Mouse (Mus musculus) liver, embryonic 14.5 days (tissue): ENCODE results near the gene Cyp2d40. TPM values are rescaled to one million over a fixed set of nuclear protein-coding genes. Genes with fewer than 3 reads are reported as not detected.

Source experiments
- ATAC-seq: fragments of 200-750 bp; cut with Nextera tagmentation; 2 replicates; pipeline ENCODE4 v1.8.0; 2017; ENCODE audit warnings: moderate number of reproducible peaks, mild to moderate bottlenecking, moderate library complexity; ENCODE audit not compliant: insufficient read depth
- DNase-seq, 3 experiments: peaks; one replicate each; pipeline ENCODE4 v3.0.0-alpha.2; 2012 to 2013; ENCODE audit warnings: low read depth in 3 of 3, low spot score in 3 of 3
- H3K27ac ChIP-seq: fragments of 300-500 bp; sonication (generic); 2 replicates; pipeline ENCODE4 v1.5.1; 2014; ENCODE audit warnings: moderate library complexity, mild to moderate bottlenecking, control low read depth, inconsistent platforms
- H3K27me3 ChIP-seq: fragments of 300-500 bp; sonication (generic); 2 replicates; pipeline ENCODE4 v1.6.1; 2014; ENCODE audit warnings: mild to moderate bottlenecking, low read length, moderate library complexity; ENCODE audit not compliant: control insufficient read depth, insufficient read depth
- H3K36me3 ChIP-seq: fragments of 300-500 bp; sonication (generic); replicated peaks from 2 replicates; pipeline ENCODE4 v1.6.1; 2014; ENCODE audit warnings: low read depth; ENCODE audit not compliant: control insufficient read depth, insufficient read depth
- H3K4me1 ChIP-seq, 2 experiments: fragments of 200-500 bp in 1 of 2; fragments of 300-500 bp in 1 of 2; sonication (generic) in 1 of 2; replicated peaks; 2 replicates each; pipeline ENCODE4 v1.6.1; 2012 to 2014; ENCODE audit warnings: antibody characterized with exemption in 1 of 2, inconsistent platforms in 1 of 2, low read length in 1 of 2; ENCODE audit not compliant: control insufficient read depth in 2 of 2, insufficient read depth in 2 of 2
- H3K4me2 ChIP-seq: fragments of 300-500 bp; sonication (generic); 2 replicates; pipeline ENCODE4 v1.6.1; 2014; ENCODE audit warnings: low read depth, mild to moderate bottlenecking, control low read depth, moderate library complexity
- H3K4me3 ChIP-seq, 2 experiments: fragments of 200-500 bp in 1 of 2; fragments of 300-500 bp in 1 of 2; sonication (generic) in 1 of 2; 2 replicates each; pipeline ENCODE4 v1.5.1; 2012 to 2014; ENCODE audit warnings: low read depth in 2 of 2, low read length in 2 of 2, mild to moderate bottlenecking in 2 of 2, control low read depth in 1 of 2, inconsistent platforms in 1 of 2, moderate library complexity in 1 of 2; ENCODE audit not compliant: insufficient read depth in 1 of 2
- H3K9ac ChIP-seq: fragments of 300-500 bp; sonication (generic); replicated peaks from 2 replicates; pipeline ENCODE4 v1.6.1; 2014; ENCODE audit warnings: mild to moderate bottlenecking, control low read depth, moderate library complexity
- H3K9me3 ChIP-seq: fragments of 300-500 bp; sonication (generic); 2 replicates; pipeline ENCODE4 v1.6.1; 2016; ENCODE audit warnings: low read length, mixed read lengths; ENCODE audit not compliant: control insufficient read depth
- CTCF ChIP-seq: IDR thresholded peaks from 2 replicates; pipeline ENCODE4 v1.5.1; 2016; ENCODE audit warnings: antibody characterized with exemption, low read depth, control low read depth
- EP300 ChIP-seq: IDR thresholded peaks from 2 replicates; pipeline ENCODE4 v1.6.1; 2016; ENCODE audit warnings: antibody characterized with exemption, low read depth
- WGBS: fragments of 180-500 bp; shearing (Covaris S2); extraction: QIAGEN DNeasy Blood & Tissue Kit; methylation state at CpG from one replicate; pipeline ENCODE4 v1.1.7; 2014; ENCODE audit not compliant: insufficient replicate concordance; 5-methylcytosine and 5-hydroxymethylcytosine counted together
- polyA plus RNA-seq, 2 experiments: library from polyadenylated mRNA; depleted of rRNA in 1 of 2; stranded (reverse) in 1 of 2; unstranded in 1 of 2; fragments of >200 nt; fragmentation: Nextera tagmentation in 1 of 2; extraction: Ambion mirVana in 1 of 2; gene quantifications; 2 replicates each; pipeline versions ENCODE4 v1.2.1 to v1.2.3; 2012 to 2014

Cyp2d40 gene
- polyA plus RNA-seq, 2 experiments = 0.06 to 0.28 TPM

DNA sequence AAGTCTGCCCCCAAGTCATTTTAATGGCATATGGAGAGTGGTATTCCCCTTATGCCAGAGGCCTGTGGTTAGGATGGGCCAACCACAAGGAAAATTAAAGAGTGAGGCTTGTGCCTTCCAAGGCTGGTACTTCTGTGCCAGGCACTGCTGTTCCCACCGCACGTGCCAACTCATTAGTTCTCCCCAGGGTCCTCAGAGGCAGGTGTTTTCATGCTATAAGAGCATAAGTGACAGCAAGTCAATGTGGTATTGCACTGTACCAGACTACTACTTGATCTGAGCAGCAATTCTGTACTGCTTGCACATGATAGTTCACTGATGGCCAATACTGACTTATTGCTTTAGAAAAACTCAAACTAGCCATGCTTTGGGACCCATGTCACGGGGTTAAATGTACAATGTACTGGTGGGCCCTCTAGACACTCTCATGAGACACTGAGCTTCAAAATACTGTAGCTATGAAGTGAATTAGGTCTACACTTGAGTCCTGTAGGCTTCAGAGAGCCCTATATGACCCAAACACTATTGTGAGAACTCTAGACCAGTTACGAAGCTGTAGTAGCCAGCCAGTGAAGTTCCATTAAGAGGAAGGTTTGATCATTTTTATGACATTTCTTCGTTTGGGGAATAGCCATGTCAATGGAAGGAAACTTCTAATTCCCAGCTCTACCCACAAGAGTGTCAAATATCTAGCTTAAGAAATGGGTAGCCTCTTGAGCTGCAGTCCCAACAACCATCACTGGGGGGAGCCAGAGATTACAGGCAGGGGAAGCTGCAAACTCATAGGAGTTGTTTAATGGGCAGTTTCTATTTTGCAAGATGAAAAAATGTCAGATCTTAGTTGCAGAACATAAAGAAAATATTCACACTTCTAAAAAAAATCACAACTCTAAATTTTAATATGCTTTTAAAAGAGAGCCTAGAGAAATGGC is 41.0 kb upstream of the Cyp2d40 start:
- H3K36me3 ChIP-seq = no peaks in the 10 kb centered on the region; the same call in 1 of the 2 replicates
- no peak overlapping the region for H3K9ac ChIP-seq
- no peaks in the 10 kb centered on the region for H3K27me3 ChIP-seq
- ATAC-seq (no peak), DNase-seq (peak; percentile 20 to 39 (median 32))
- H3K9me3 ChIP-seq = no peaks in the 10 kb centered on the region
- H3K27ac ChIP-seq = no peak overlapping the region
- H3K4me3 ChIP-seq = no peak overlapping the region
- peaks cover 5 to 7% of the 10 kb centered on the region in 2 experiments for H3K4me1 ChIP-seq
- 70% methylated on average over 5 of the region's 5 CpGs for WGBS
- H3K4me2 ChIP-seq = no peak overlapping the region
- peak; percentile 81 for TF ChIP-seq CTCF
- TF ChIP-seq EP300 = no peak

DNA sequence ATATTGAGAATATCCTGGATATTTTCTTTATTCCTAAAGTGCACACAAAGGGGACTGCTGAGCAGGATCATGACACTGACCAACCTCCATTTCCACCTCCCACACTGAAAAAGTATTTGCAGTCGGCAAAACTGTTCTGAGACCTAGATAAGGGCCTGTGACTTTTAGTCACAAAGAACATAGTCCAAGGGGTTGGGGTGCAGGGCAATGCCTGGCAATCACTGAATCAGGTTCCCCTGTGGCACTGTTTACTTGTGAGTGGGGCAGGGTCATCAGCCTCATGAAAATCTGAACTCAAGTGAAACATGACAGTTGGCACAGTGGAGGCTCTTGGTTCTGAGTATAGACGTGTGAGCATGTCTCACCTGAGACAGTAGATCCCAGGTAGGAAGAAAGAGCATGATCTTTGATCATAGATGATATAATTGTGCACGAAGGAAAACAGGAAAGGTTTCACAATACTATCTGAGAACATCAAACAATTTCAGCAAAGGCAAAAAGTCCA is 32.0 kb upstream of the Cyp2d40 start:
- 32% methylated on average over 3 of the region's 3 CpGs for WGBS
- Histone ChIP-seq H3K4me2 (no peak overlapping the region), H3K27ac (no peak overlapping the region)

DNA sequence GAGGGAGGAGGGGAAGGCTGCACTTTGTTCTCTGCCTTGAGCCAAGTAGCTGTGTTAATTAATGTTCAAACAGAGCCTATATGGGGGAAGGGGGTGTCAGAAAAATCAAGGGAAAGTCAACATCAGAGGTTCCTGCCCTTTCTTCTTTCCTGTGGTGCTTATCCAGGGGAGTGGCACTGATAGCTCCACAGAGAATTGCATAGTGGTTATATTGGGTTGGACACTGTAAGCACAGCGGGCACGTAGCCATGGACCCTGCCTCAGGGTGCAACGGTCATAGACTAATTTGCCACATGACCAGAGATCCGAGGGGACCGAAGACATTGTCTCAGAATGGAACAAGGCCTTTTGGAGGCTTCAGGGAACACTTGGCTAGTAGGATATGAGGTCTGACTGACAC is 30.3 kb upstream of the Cyp2d40 start, which contains the start of gene Cyp2d26:
Gene Cyp2d26, minus strand, starts transcription at position 18 of the 400 bp plus-strand sequence.
- no peak within 1 kb of the TSS for H3K27ac ChIP-seq
- no peaks in the 10 kb centered on the region for H3K36me3 ChIP-seq
- peak; percentile 60; the same call in 1 of the 2 replicates for ATAC-seq
- no peak within 1 kb of the TSS for H3K9ac ChIP-seq
- H3K4me2 ChIP-seq = no peak within 1 kb of the TSS
- H3K4me1 ChIP-seq = peaks cover 0 to 8% of the 10 kb centered on the region in 2 experiments; a peak in 2 of 4 replicates
- H3K9me3 ChIP-seq = no peaks in the 10 kb centered on the region
- no peaks in the 10 kb centered on the region for H3K27me3 ChIP-seq
- 60% methylated on average over 5 of the region's 5 CpGs for WGBS
- H3K4me3 ChIP-seq = no peak within 1 kb of the TSS
- peak in 2 of 3 experiments; percentile 6 to 12 for DNase-seq
- TF ChIP-seq CTCF (no peak), EP300 (no peak)

More for the DNA sequence above, 32.0 kb upstream of the Cyp2d40 start:
- Histone ChIP-seq H3K4me1 (peaks cover 0 to 8% of the 10 kb centered on the region in 2 experiments; a peak in 2 of 4 replicates), H3K9ac (no peak overlapping the region), H3K27me3 (no peaks in the 10 kb centered on the region), H3K4me3 (no peak overlapping the region), H3K9me3 (no peaks in the 10 kb centered on the region), H3K36me3 (no peaks in the 10 kb centered on the region)
- ATAC-seq (peak; percentile 23; the same call in 1 of the 2 replicates), DNase-seq (no peak)
- TF ChIP-seq CTCF = no peak
- TF ChIP-seq EP300 = no peak

- TF ChIP-seq CTCF (no peak), EP300 (no peak)
- no peaks in the 10 kb centered on the region for H3K36me3 ChIP-seq
- no peak overlapping the region for H3K4me3 ChIP-seq
- no peak overlapping the region for H3K9ac ChIP-seq
- no peak overlapping the region for H3K4me2 ChIP-seq
- no peak for DNase-seq
- no peaks in the 10 kb centered on the region for H3K27me3 ChIP-seq
- H3K27ac ChIP-seq = no peak overlapping the region
- WGBS = 57% methylated on average over 6 of the region's 6 CpGs
- H3K4me1 ChIP-seq = peaks cover 0 to 8% of the 10 kb centered on the region in 2 experiments; a peak in 2 of 4 replicates
- H3K9me3 ChIP-seq = no peaks in the 10 kb centered on the region
- ATAC-seq = no peak
Observed at GRCm38 (mm10) chr15:82793868-82794267, 29.9 kb upstream of the Cyp2d40 start.

- Histone ChIP-seq H3K27me3 (no peaks in the 10 kb centered on the region), H3K36me3 (no peaks in the 10 kb centered on the region), H3K27ac (no peak overlapping the region), H3K4me3 (no peak overlapping the region), H3K9me3 (no peaks in the 10 kb centered on the region), H3K9ac (no peak overlapping the region), H3K4me2 (no peak overlapping the region), H3K4me1 (peaks cover 0 to 8% of the 10 kb centered on the region in 2 experiments; a peak in 2 of 4 replicates)
- no peak for ATAC-seq
- no peak for DNase-seq
- TF ChIP-seq EP300 (no peak), CTCF (no peak)
- WGBS = 37% methylated on average over 1 of the region's 1 CpGs
Observed at GRCm38 (mm10) chr15:82793454-82793853, 29.5 kb upstream of the Cyp2d40 start.
